Mouse (Mus musculus): ENCODE measurements at regions not wholly inside any gene's neighbourhood (a gene's known extent, or its start where the extent isn't known, plus 50 kb on each side); places are given as distances from the start of the nearest gene placed in this dataset.
A peak's percentile ranks its signal among the peaks of the same experiment; 100 is the strongest.

DNA sequence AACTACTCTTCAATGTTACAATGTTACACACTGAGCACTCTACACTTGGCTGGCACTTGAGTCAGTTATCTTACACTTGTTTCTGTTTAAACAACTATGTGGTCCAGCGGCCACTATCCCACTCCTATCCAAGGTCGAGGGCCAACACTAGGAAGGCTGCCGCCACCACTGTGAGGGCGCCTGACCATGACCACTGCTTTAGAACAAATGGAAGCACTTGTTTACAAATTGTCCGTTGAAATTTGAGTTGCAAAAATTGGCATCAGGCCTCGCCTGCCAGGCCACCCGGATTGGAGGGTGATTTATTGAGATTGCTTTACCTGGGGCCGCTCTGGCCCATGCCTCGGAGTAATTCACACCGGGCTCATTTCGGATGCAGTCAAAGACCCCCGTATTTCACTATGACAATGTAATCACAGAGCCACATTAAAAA lies 83.5 kb upstream of the A530016L24Rik start:
- WGBS = 73% methylated on average over 12 of the region's 12 CpGs
- Histone ChIP-seq H3K27me3 (ENCODE audit: control insufficient read depth, insufficient read depth, low read length) (no peaks in the 10 kb centered on the region), H3K4me1 (ENCODE audit: control insufficient read depth, insufficient read depth, low read length) (no peaks in the 10 kb centered on the region), H3K4me3 (ENCODE audit: insufficient read depth, low read depth, low read length) (no peak overlapping the region), H3K9ac (ENCODE audit: low read depth, low read length) (no peak overlapping the region), H3K27ac (replicated peaks; ENCODE audit: insufficient read depth, low read depth, low read length) (no peak overlapping the region), H3K79me2 (ENCODE audit: control insufficient read depth, insufficient read depth, low read length) (no peaks in the 10 kb centered on the region), H3K36me3 (ENCODE audit: control insufficient read depth, insufficient read depth, low read length) (no peaks in the 10 kb centered on the region)
- no peak for TF ChIP-seq POLR2A (IDR thresholded peaks at IDR 0.05; ENCODE audit: extremely low read depth, insufficient read depth, low read length)
- no peak for TF ChIP-seq CTCF (IDR thresholded peaks at IDR 0.05; ENCODE audit: low read depth, low read length)
- DNase-seq (ENCODE audit: extremely low read depth, low read depth, low spot score) = no peak

GRCm38 (mm10) chr12:112411612-112412350 lies 77.5 kb upstream of the A530016L24Rik start:
- no peak for TF ChIP-seq POLR2A (IDR thresholded peaks at IDR 0.05; ENCODE audit: extremely low read depth, insufficient read depth, low read length)
- peak; percentile 13; the same call in 1 of the 2 replicates for TF ChIP-seq CTCF (IDR thresholded peaks at IDR 0.05; ENCODE audit: low read depth, low read length)
- H3K27me3 ChIP-seq (ENCODE audit: control insufficient read depth, insufficient read depth, low read length) = peaks cover 3% of the 10 kb centered on the region; the same call in 1 of the 2 replicates
- no peak for DNase-seq (ENCODE audit: extremely low read depth, low read depth, low spot score)
- no peak overlapping the region for H3K27ac ChIP-seq (replicated peaks; ENCODE audit: insufficient read depth, low read depth, low read length)
- WGBS = 15% methylated on average over 13 of the region's 13 CpGs
- no peaks in the 10 kb centered on the region for H3K4me1 ChIP-seq (ENCODE audit: control insufficient read depth, insufficient read depth, low read length)
- no peak overlapping the region for H3K4me3 ChIP-seq (ENCODE audit: insufficient read depth, low read depth, low read length)
- no peaks in the 10 kb centered on the region for H3K79me2 ChIP-seq (ENCODE audit: control insufficient read depth, insufficient read depth, low read length)
- no peaks in the 10 kb centered on the region for H3K36me3 ChIP-seq (ENCODE audit: control insufficient read depth, insufficient read depth, low read length)
- H3K9ac ChIP-seq (ENCODE audit: low read depth, low read length) = no peak overlapping the region

- no peaks in the 10 kb centered on the region for H3K79me2 ChIP-seq (ENCODE audit: control insufficient read depth, insufficient read depth, low read length)
- no peak overlapping the region for H3K9ac ChIP-seq (ENCODE audit: low read depth, low read length)
- no peaks in the 10 kb centered on the region for H3K36me3 ChIP-seq (ENCODE audit: control insufficient read depth, insufficient read depth, low read length)
- H3K4me1 ChIP-seq (ENCODE audit: control insufficient read depth, insufficient read depth, low read length) = no peaks in the 10 kb centered on the region
- H3K27ac ChIP-seq (replicated peaks; ENCODE audit: insufficient read depth, low read depth, low read length) = no peak overlapping the region
- H3K4me3 ChIP-seq (ENCODE audit: insufficient read depth, low read depth, low read length) = no peak overlapping the region
- peaks cover 3% of the 10 kb centered on the region; the same call in 1 of the 2 replicates for H3K27me3 ChIP-seq (ENCODE audit: control insufficient read depth, insufficient read depth, low read length)
- TF ChIP-seq POLR2A (IDR thresholded peaks at IDR 0.05; ENCODE audit: extremely low read depth, insufficient read depth, low read length) (no peak), CTCF (IDR thresholded peaks at IDR 0.05; ENCODE audit: low read depth, low read length) (no peak)
- DNase-seq (ENCODE audit: extremely low read depth, low read depth, low spot score) = no peak
- 55% methylated on average over 2 of the region's 2 CpGs for WGBS
Observed at GRCm38 (mm10) chr12:112412351-112412697, 76.9 kb upstream of the A530016L24Rik start.

- H3K36me3 ChIP-seq (ENCODE audit: control insufficient read depth, insufficient read depth, low read length) = no peaks in the 10 kb centered on the region
- WGBS = 83% methylated on average over 18 of the region's 18 CpGs
- H3K27me3 ChIP-seq (ENCODE audit: control insufficient read depth, insufficient read depth, low read length) = peaks cover 3% of the 10 kb centered on the region; the same call in 1 of the 2 replicates
- no peak overlapping the region for H3K4me3 ChIP-seq (ENCODE audit: insufficient read depth, low read depth, low read length)
- no peak for DNase-seq (ENCODE audit: extremely low read depth, low read depth, low spot score)
- H3K79me2 ChIP-seq (ENCODE audit: control insufficient read depth, insufficient read depth, low read length) = no peaks in the 10 kb centered on the region
- no peaks in the 10 kb centered on the region for H3K4me1 ChIP-seq (ENCODE audit: control insufficient read depth, insufficient read depth, low read length)
- TF ChIP-seq CTCF (IDR thresholded peaks at IDR 0.05; ENCODE audit: low read depth, low read length) (no peak), POLR2A (IDR thresholded peaks at IDR 0.05; ENCODE audit: extremely low read depth, insufficient read depth, low read length) (no peak)
- H3K9ac ChIP-seq (ENCODE audit: low read depth, low read length) = no peak overlapping the region
- H3K27ac ChIP-seq (replicated peaks; ENCODE audit: insufficient read depth, low read depth, low read length) = no peak overlapping the region
Observed at GRCm38 (mm10) chr12:112415926-112416473, 73.2 kb upstream of the A530016L24Rik start.

DNA sequence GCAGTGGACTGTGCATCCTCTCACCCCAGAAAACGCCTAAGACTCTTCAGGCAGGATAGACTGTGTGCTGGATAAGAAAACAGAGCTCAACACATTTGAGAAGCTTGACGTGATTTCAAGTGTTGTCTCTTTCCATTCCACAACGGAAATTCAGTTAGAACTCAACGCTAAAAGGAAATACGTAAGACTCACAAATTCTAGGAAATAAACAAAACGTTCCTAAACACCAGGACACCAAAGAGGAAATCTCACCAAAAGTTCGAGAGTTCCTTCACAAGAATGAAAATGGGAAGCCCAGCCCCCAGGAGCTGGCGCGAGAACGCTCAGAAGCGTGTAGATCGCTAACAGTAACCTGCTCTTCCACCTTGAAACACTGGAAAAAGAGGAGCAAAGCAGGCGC lies 72.7 kb upstream of the A530016L24Rik start:
- H3K4me1 ChIP-seq (ENCODE audit: control insufficient read depth, insufficient read depth, low read length) = no peaks in the 10 kb centered on the region
- no peak overlapping the region for H3K27ac ChIP-seq (replicated peaks; ENCODE audit: insufficient read depth, low read depth, low read length)
- H3K27me3 ChIP-seq (ENCODE audit: control insufficient read depth, insufficient read depth, low read length) = peaks cover 3% of the 10 kb centered on the region; the same call in 1 of the 2 replicates
- no peaks in the 10 kb centered on the region for H3K79me2 ChIP-seq (ENCODE audit: control insufficient read depth, insufficient read depth, low read length)
- no peaks in the 10 kb centered on the region for H3K36me3 ChIP-seq (ENCODE audit: control insufficient read depth, insufficient read depth, low read length)
- no peak for DNase-seq (ENCODE audit: extremely low read depth, low read depth, low spot score)
- 72% methylated on average over 13 of the region's 13 CpGs for WGBS
- no peak overlapping the region for H3K4me3 ChIP-seq (ENCODE audit: insufficient read depth, low read depth, low read length)
- TF ChIP-seq CTCF (IDR thresholded peaks at IDR 0.05; ENCODE audit: low read depth, low read length) = no peak
- TF ChIP-seq POLR2A (IDR thresholded peaks at IDR 0.05; ENCODE audit: extremely low read depth, insufficient read depth, low read length) = no peak
- H3K9ac ChIP-seq (ENCODE audit: low read depth, low read length) = no peak overlapping the region

GRCm38 (mm10) chr12:112418636-112419035 lies 70.6 kb upstream of the A530016L24Rik start:
- H3K79me2 ChIP-seq (ENCODE audit: control insufficient read depth, insufficient read depth, low read length) = no peaks in the 10 kb centered on the region
- no peak overlapping the region for H3K9ac ChIP-seq (ENCODE audit: low read depth, low read length)
- H3K4me1 ChIP-seq (ENCODE audit: control insufficient read depth, insufficient read depth, low read length) = no peaks in the 10 kb centered on the region
- no peaks in the 10 kb centered on the region; the same call in 1 of the 2 replicates for H3K27me3 ChIP-seq (ENCODE audit: control insufficient read depth, insufficient read depth, low read length)
- 63% methylated on average over 12 of the region's 12 CpGs for WGBS
- no peaks in the 10 kb centered on the region for H3K36me3 ChIP-seq (ENCODE audit: control insufficient read depth, insufficient read depth, low read length)
- no peak for DNase-seq (ENCODE audit: extremely low read depth, low read depth, low spot score)
- no peak overlapping the region for H3K4me3 ChIP-seq (ENCODE audit: insufficient read depth, low read depth, low read length)
- no peak overlapping the region for H3K27ac ChIP-seq (replicated peaks; ENCODE audit: insufficient read depth, low read depth, low read length)
- TF ChIP-seq CTCF (IDR thresholded peaks at IDR 0.05; ENCODE audit: low read depth, low read length) (no peak), POLR2A (IDR thresholded peaks at IDR 0.05; ENCODE audit: extremely low read depth, insufficient read depth, low read length) (no peak)
